Mouse (Mus musculus) inflammation-experienced regulatory T-cells, adult 16 weeks (primary cell): ENCODE data around the gene Prl7d1. TPM values are rescaled to one million over a fixed set of nuclear protein-coding genes. Genes with fewer than 3 reads are reported as not detected.

Experiments
- polyA plus RNA-seq: library from polyadenylated mRNA; unstranded; fragments of 100-300 nt; shearing (Covaris generic); gene quantifications from one replicate; pipeline ENCODE4 v1.2.1, GENCODE M21; 2017

The Prl7d1 gene
- not detected for polyA plus RNA-seq

DNA sequence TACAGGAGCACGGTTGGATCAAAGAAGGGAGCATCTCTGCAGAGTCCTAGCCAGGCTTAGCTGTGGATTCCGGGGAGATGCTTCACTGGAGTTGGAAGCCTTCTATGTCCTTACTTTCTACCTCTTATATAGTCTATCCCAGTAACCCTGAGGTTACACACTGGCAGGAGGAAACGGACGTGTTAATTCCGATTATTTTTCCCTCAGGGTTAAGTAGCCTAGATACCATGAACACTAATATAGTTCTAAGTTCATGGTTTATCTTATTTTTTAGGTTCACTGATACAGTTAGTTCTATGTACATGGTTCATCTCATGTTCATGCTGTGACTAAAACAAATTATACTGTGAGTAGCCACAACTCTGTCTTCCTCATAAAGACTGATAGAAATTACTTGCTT, at the start of gene Prl7d1:
Prl7d1 (minus strand) TSS at position 101 of the 400 bp plus-strand sequence.

DNA sequence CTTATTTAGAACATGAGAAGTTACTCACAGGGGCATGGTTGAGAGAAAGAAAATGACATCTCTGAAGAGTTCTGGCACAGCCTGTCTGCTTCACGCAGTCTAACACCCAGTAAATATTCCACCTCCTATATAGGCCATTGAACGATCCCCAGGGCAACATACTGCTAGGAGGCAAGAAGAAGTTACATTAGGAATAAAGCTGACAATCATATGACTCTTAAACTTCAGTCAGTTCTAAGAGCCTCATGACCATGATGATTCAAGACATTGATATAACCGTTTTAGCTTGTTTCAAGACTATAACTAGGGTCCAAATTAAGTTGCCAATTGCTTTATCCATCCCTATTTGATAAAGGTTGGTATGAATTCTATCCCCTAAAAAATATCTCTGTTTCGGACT, 48.6 kb downstream of the Prl7d1 start, which contains the start of gene Prl7a2:
Prl7a2 (minus strand) TSS at position 101 of the 400 bp plus-strand sequence.

Other genes with a start within 250 kb of the Prl7d1 start
- gene Prl8a8, start 203.5 kb downstream of the Prl7d1 start, polyA plus RNA-seq, result not detected
- not detected for gene Prl8a9, start 152.1 kb downstream of the Prl7d1 start, polyA plus RNA-seq
- not detected for gene Prl8a1, start 134.6 kb downstream of the Prl7d1 start, polyA plus RNA-seq
- gene Prl7b1, start 106.2 kb downstream of the Prl7d1 start, polyA plus RNA-seq, result not detected
- gene Prl7a1, start 74.2 kb downstream of the Prl7d1 start, polyA plus RNA-seq, result not detected
- not detected for gene Prl7a2, start 48.7 kb downstream of the Prl7d1 start, polyA plus RNA-seq
- not detected for gene Prl7c1, start 64.1 kb upstream of the Prl7d1 start, polyA plus RNA-seq
- not detected for gene Prl2a1, start 84.9 kb upstream of the Prl7d1 start, polyA plus RNA-seq
- gene Prl2c1, start 132.6 kb upstream of the Prl7d1 start, polyA plus RNA-seq, result not detected